Mouse (Mus musculus) limb, embryonic 11.5 days (tissue): Measurements from ENCODE around the gene Slc26a8. TPM values are rescaled to one million over a fixed set of nuclear protein-coding genes. Genes with fewer than 3 reads are reported as not detected.

Experiments used
- ATAC-seq: fragments of 200-750 bp; cut with Nextera tagmentation; 2 replicates; pipeline ENCODE4 v1.8.0; 2017; ENCODE audit warnings: low read depth; ENCODE audit not compliant: insufficient number of reproducible peaks, low FRiP score, low TSS enrichment
- DNase-seq: peaks from one replicate; pipeline ENCODE4 v3.0.0-alpha.2; 2015; ENCODE audit warnings: low spot score
- H3K27ac ChIP-seq: fragments of 300-500 bp; sonication (generic); replicated peaks from 2 replicates; pipeline ENCODE4 v1.5.1; 2014; ENCODE audit warnings: low read depth, mild to moderate bottlenecking, low read length
- H3K27me3 ChIP-seq: fragments of 300-500 bp; sonication (generic); 2 replicates; pipeline ENCODE4 v1.6.1; 2014; ENCODE audit warnings: mild to moderate bottlenecking, low read length, mixed read lengths; ENCODE audit not compliant: control insufficient read depth, insufficient read depth
- H3K36me3 ChIP-seq: fragments of 300-500 bp; sonication (generic); 2 replicates; pipeline ENCODE4 v1.6.1; 2014; ENCODE audit warnings: mild to moderate bottlenecking, low read length, moderate library complexity, mixed read lengths; ENCODE audit not compliant: control insufficient read depth, insufficient read depth
- H3K4me1 ChIP-seq: fragments of 300-500 bp; sonication (generic); 2 replicates; pipeline ENCODE4 v1.6.1; 2014; ENCODE audit warnings: low read length, mixed read lengths; ENCODE audit not compliant: control insufficient read depth, insufficient read depth
- H3K4me2 ChIP-seq: fragments of 300-500 bp; sonication (generic); 2 replicates; pipeline ENCODE4 v1.6.1; 2014; ENCODE audit warnings: low read depth, mild to moderate bottlenecking, moderate library complexity; ENCODE audit not compliant: severe bottlenecking
- H3K4me3 ChIP-seq: fragments of 300-500 bp; sonication (generic); 2 replicates; pipeline ENCODE4 v1.5.1; 2014; ENCODE audit warnings: low read depth, low read length
- H3K9ac ChIP-seq: fragments of 300-500 bp; sonication (generic); 2 replicates; pipeline ENCODE4 v1.6.1; 2014; ENCODE audit warnings: mild to moderate bottlenecking, low read length
- H3K9me3 ChIP-seq: fragments of 300-500 bp; sonication (generic); 2 replicates; pipeline ENCODE4 v1.6.1; 2016; ENCODE audit warnings: low read length; ENCODE audit not compliant: control insufficient read depth
- WGBS: fragments of 180-500 bp; shearing (Covaris S2); extraction: QIAGEN DNeasy Blood & Tissue Kit; methylation state at CpG from one replicate; pipeline ENCODE4 v1.1.7; 2014; 5-methylcytosine and 5-hydroxymethylcytosine counted together
- polyA plus RNA-seq: library from polyadenylated mRNA; unstranded; fragments of >200 nt; fragmentation: Nextera tagmentation; extraction: Ambion mirVana; gene quantifications from 2 replicates; pipeline ENCODE4 v1.2.1, GENCODE M21; 2014

Slc26a8 gene
- polyA plus RNA-seq, 1 experiment from 2014 or later = 0.61 TPM

- 91% methylated on average over 3 of the region's 3 CpGs for WGBS
- Histone ChIP-seq H3K4me2 (no peak overlapping the region), H3K27ac (no peak overlapping the region), H3K4me1 (0 out of 2 replicates have a peak, but pooled peaks cover 7% of the 10 kb centered on the region), H3K27me3 (no peaks in the 10 kb centered on the region), H3K4me3 (no peak overlapping the region), H3K36me3 (no peaks in the 10 kb centered on the region), H3K9ac (no peak overlapping the region), H3K9me3 (no peaks in the 10 kb centered on the region)
- ATAC-seq (no peak), DNase-seq (no peak)
These were observed 17.1 kb upstream of the Slc26a8 start for GRCm38 (mm10) chr17:28707136-28707627.

DNA sequence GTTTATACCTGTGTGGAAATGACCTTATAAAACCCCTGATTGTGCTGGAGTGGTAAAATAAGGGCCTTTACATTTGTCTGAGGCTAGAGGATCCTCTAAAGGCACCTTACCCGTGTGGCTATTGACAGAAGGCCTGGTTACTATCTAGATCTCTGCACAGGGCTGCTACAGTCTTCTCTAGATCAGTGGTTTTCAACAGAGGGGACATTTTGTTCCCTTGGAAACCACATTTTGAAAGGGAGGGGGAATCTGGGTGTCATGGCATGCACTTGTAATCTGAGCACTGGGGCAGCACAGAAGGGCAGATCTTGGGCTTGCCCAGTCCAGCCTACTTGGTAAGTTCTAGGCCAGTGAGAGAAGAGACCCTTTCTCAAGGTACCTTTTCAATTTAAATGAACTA, 16.7 kb upstream of the Slc26a8 start:
- ATAC-seq (no peak), DNase-seq (no peak)
- Histone ChIP-seq H3K27me3 (no peaks in the 10 kb centered on the region), H3K4me1 (0 out of 2 replicates have a peak, but pooled peaks cover 7% of the 10 kb centered on the region), H3K4me3 (no peak overlapping the region), H3K27ac (no peak overlapping the region), H3K9me3 (no peaks in the 10 kb centered on the region), H3K36me3 (no peaks in the 10 kb centered on the region), H3K9ac (no peak overlapping the region), H3K4me2 (no peak overlapping the region)
- 53% methylated on average over 1 of the region's 1 CpGs for WGBS

GRCm38 (mm10) chr17:28702646-28703045, 12.6 kb upstream of the Slc26a8 start:
- 87% methylated on average over 2 of the region's 2 CpGs for WGBS
- Histone ChIP-seq H3K9me3 (no peaks in the 10 kb centered on the region), H3K9ac (no peak overlapping the region), H3K27ac (no peak overlapping the region), H3K4me1 (0 out of 2 replicates have a peak, but pooled peaks cover 4% of the 10 kb centered on the region), H3K36me3 (no peaks in the 10 kb centered on the region), H3K4me3 (no peak overlapping the region), H3K27me3 (no peaks in the 10 kb centered on the region), H3K4me2 (no peak overlapping the region)
- ATAC-seq (no peak), DNase-seq (no peak)

GRCm38 (mm10) chr17:28701737-28702136, 11.7 kb upstream of the Slc26a8 start:
- DNase-seq = no peak
- Histone ChIP-seq H3K27me3 (no peaks in the 10 kb centered on the region), H3K9me3 (no peaks in the 10 kb centered on the region), H3K4me2 (no peak overlapping the region), H3K9ac (no peak overlapping the region), H3K36me3 (no peaks in the 10 kb centered on the region), H3K27ac (no peak overlapping the region), H3K4me3 (no peak overlapping the region), H3K4me1 (0 out of 2 replicates have a peak, but pooled peaks cover 3% of the 10 kb centered on the region)
- WGBS = 80% methylated on average over 3 of the region's 3 CpGs
- ATAC-seq = no peak

GRCm38 (mm10) chr17:28701171-28701570, 11.1 kb upstream of the Slc26a8 start:
- no peak for ATAC-seq
- 95% methylated on average over 4 of the region's 4 CpGs for WGBS
- H3K4me2 ChIP-seq = no peak overlapping the region

GRCm38 (mm10) chr17:28699789-28700188, 9.8 kb upstream of the Slc26a8 start:
- 89% methylated on average over 7 of the region's 7 CpGs for WGBS
- no peak overlapping the region for H3K4me3 ChIP-seq
- DNase-seq (no peak), ATAC-seq (no peak)
- no peaks in the 10 kb centered on the region for H3K4me1 ChIP-seq
- H3K36me3 ChIP-seq = no peaks in the 10 kb centered on the region
- no peak overlapping the region for H3K27ac ChIP-seq
- H3K9ac ChIP-seq = no peak overlapping the region
- H3K9me3 ChIP-seq = no peaks in the 10 kb centered on the region
- H3K4me2 ChIP-seq = no peak overlapping the region
- no peaks in the 10 kb centered on the region for H3K27me3 ChIP-seq

More at GRCm38 (mm10) chr17:28701171-28701570, 11.1 kb upstream of the Slc26a8 start:
- Histone ChIP-seq H3K9me3 (no peaks in the 10 kb centered on the region), H3K4me3 (no peak overlapping the region), H3K36me3 (no peaks in the 10 kb centered on the region), H3K27ac (no peak overlapping the region), H3K9ac (no peak overlapping the region), H3K27me3 (no peaks in the 10 kb centered on the region), H3K4me1 (no peaks in the 10 kb centered on the region)
- DNase-seq = no peak

DNA sequence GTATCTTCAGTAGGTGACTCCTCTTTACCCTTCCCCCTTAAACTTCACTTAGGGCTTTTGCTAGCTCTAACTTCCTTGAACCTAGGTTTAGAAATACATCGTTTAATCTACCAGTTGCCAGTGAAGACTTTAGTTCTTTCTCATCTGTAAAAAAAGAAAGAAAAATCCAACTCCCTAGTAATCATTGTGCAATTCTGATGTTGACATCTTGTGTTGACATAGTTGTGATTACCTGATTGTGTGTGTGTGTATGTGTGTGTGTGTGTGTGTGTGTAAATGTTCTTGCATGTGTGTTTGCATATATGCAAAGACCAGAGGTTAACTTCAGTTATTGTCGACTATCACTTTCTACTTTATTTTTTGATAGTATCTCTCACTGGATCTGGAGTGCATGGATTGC, 8.6 kb upstream of the Slc26a8 start:
- H3K27ac ChIP-seq = no peak overlapping the region
- H3K9ac ChIP-seq = no peak overlapping the region
- 86% methylated on average over 2 of the region's 2 CpGs for WGBS

DNA sequence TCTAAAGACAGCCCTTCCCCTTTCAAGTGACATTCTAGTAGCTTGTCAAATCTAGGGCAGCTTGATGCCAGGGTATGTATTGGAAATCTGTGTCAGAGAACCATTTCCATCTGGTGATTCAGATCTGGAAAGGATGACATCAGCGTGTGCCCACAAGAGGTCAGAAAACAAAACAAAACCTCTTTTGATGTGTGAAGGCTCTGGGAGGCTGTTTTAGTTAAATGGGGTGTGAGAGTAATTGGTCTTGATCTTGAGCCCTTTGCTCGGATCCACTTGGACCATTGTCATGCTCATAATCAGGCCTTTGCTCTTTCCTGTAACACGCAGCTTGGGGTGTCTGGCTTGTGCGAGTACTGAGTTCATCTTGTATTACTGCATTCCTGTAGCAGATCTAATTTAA, 8.2 kb upstream of the Slc26a8 start:
- Histone ChIP-seq H3K36me3 (no peaks in the 10 kb centered on the region), H3K4me3 (no peak overlapping the region), H3K9ac (no peak overlapping the region), H3K4me1 (peaks cover 5% of the 10 kb centered on the region), H3K9me3 (no peaks in the 10 kb centered on the region), H3K27me3 (no peaks in the 10 kb centered on the region), H3K27ac (no peak overlapping the region), H3K4me2 (no peak overlapping the region)
- DNase-seq = no peak
- no peak for ATAC-seq
- 56% methylated on average over 4 of the region's 4 CpGs for WGBS

More for the DNA sequence above, 8.6 kb upstream of the Slc26a8 start:
- DNase-seq (no peak), ATAC-seq (no peak)
- H3K4me3 ChIP-seq = no peak overlapping the region
- no peaks in the 10 kb centered on the region for H3K36me3 ChIP-seq
- H3K9me3 ChIP-seq = no peaks in the 10 kb centered on the region
- no peak overlapping the region for H3K4me2 ChIP-seq
- peaks cover under 1% of the 10 kb centered on the region for H3K4me1 ChIP-seq
- no peaks in the 10 kb centered on the region for H3K27me3 ChIP-seq
